Mouse (Mus musculus) thymus, adult 2 months (tissue): Measurements from ENCODE around the gene Fcgr1. TPM values are rescaled to one million over a fixed set of nuclear protein-coding genes. Genes with fewer than 3 reads are reported as not detected.
"Not testable (repeated sequence)": the region's sequence is repeated elsewhere in the genome, so short reads cannot be mapped to it uniquely, and the experiment has no call there.

ENCODE experiments used
- DNase-seq: peaks from one replicate; pipeline ENCODE4 v3.0.0; 2021
- H3K27ac ChIP-seq: fragments of 200-500 bp; 2 replicates; pipeline ENCODE4 v1.5.1; 2012; ENCODE audit warnings: low read length, control low read depth; ENCODE audit not compliant: control insufficient read depth, insufficient read depth
- H3K27me3 ChIP-seq: fragments of 200-500 bp; 2 replicates; pipeline ENCODE4 v1.6.1; 2012; ENCODE audit warnings: mild to moderate bottlenecking, low read length, moderate library complexity, mixed read lengths; ENCODE audit not compliant: control insufficient read depth, insufficient read depth
- H3K36me3 ChIP-seq: fragments of 200-500 bp; 2 replicates; pipeline ENCODE4 v1.6.1; 2012; ENCODE audit warnings: mild to moderate bottlenecking, low read length, moderate library complexity; ENCODE audit not compliant: control insufficient read depth, insufficient read depth
- H3K4me1 ChIP-seq: fragments of 200-500 bp; replicated peaks from 2 replicates; pipeline ENCODE4 v1.6.1; 2012; ENCODE audit warnings: low read length; ENCODE audit not compliant: control insufficient read depth, insufficient read depth
- H3K4me3 ChIP-seq: fragments of 200-500 bp; 2 replicates; pipeline ENCODE4 v1.5.1; 2012; ENCODE audit warnings: mild to moderate bottlenecking, low read length, control low read depth, moderate library complexity; ENCODE audit not compliant: control insufficient read depth, insufficient read depth
- CTCF ChIP-seq: fragments of 200-500 bp; IDR thresholded peaks from 2 replicates; pipeline ENCODE4 v1.5.1; 2012; ENCODE audit warnings: mild to moderate bottlenecking, control low read depth, low read length, moderate library complexity, borderline replicate concordance; ENCODE audit not compliant: control insufficient read depth, poor library complexity, insufficient read depth; ENCODE audit errors: extremely low read depth
- POLR2A ChIP-seq: fragments of 200-500 bp; IDR thresholded peaks from 2 replicates; pipeline ENCODE4 v1.6.1; 2012; ENCODE audit warnings: mild to moderate bottlenecking, low read length, control low read depth, moderate library complexity; ENCODE audit not compliant: control insufficient read depth, poor library complexity, insufficient read depth; ENCODE audit errors: extremely low read depth
- WGBS: fragments of 180-500 bp; shearing (Covaris S2); methylation state at CpG from one replicate; pipeline ENCODE4 v1.1.7; 2018; 5-methylcytosine and 5-hydroxymethylcytosine counted together
- polyA plus RNA-seq: library from polyadenylated mRNA; depleted of rRNA; stranded (reverse); fragments of >200 nt; gene quantifications from 2 replicates; pipeline ENCODE4 v1.2.3, GENCODE M21; 2012

Gene Fcgr1
- polyA plus RNA-seq, 1 experiment = 6.8 TPM

GRCm38 (mm10) chr3:96332000-96332399, 38.2 kb upstream of the Fcgr1 start:
- Histone ChIP-seq H3K4me1 (peaks cover 16% of the 10 kb centered on the region), H3K36me3 (no peaks in the 10 kb centered on the region), H3K4me3 (no peak overlapping the region), H3K27ac (no peak overlapping the region), H3K27me3 (peaks cover 19% of the 10 kb centered on the region)
- 18% methylated on average over 14 of the region's 14 CpGs for WGBS
- no peak for DNase-seq
- TF ChIP-seq POLR2A = no peak
- TF ChIP-seq CTCF = no peak

GRCm38 (mm10) chr3:96331438-96331837, 37.7 kb upstream of the Fcgr1 start:
- H3K27ac ChIP-seq = no peak overlapping the region
- DNase-seq = no peak
- WGBS = 45% methylated on average over 7 of the region's 7 CpGs
- no peak overlapping the region for H3K4me3 ChIP-seq
- peaks cover 16% of the 10 kb centered on the region for H3K4me1 ChIP-seq
- H3K36me3 ChIP-seq = no peaks in the 10 kb centered on the region
- TF ChIP-seq CTCF (no peak), POLR2A (no peak)
- H3K27me3 ChIP-seq = peaks cover 19% of the 10 kb centered on the region

- peaks cover 19% of the 10 kb centered on the region for H3K27me3 ChIP-seq
- peaks cover 16% of the 10 kb centered on the region for H3K4me1 ChIP-seq
- H3K4me3 ChIP-seq = no peak overlapping the region
These were observed 36.8 kb upstream of the Fcgr1 start for GRCm38 (mm10) chr3:96330603-96331002.

GRCm38 (mm10) chr3:96330181-96330580, 36.4 kb upstream of the Fcgr1 start:
- H3K27me3 ChIP-seq = peaks cover 19% of the 10 kb centered on the region
- H3K4me1 ChIP-seq = peaks cover 16% of the 10 kb centered on the region
- no peak overlapping the region for H3K4me3 ChIP-seq
- H3K27ac ChIP-seq = no peak overlapping the region
- 86% methylated on average over 4 of the region's 4 CpGs for WGBS
- TF ChIP-seq CTCF = no peak
- TF ChIP-seq POLR2A = no peak
- no peak for DNase-seq
- H3K36me3 ChIP-seq = no peaks in the 10 kb centered on the region

More at GRCm38 (mm10) chr3:96330603-96331002, 36.8 kb upstream of the Fcgr1 start:
- Histone ChIP-seq H3K36me3 (no peaks in the 10 kb centered on the region), H3K27ac (no peak overlapping the region)
- no peak for DNase-seq
- no peak for TF ChIP-seq CTCF
- 72% methylated on average over 7 of the region's 7 CpGs for WGBS

GRCm38 (mm10) chr3:96328730-96329387, 35.1 kb upstream of the Fcgr1 start:
- Histone ChIP-seq H3K27me3 (peaks cover 13% of the 10 kb centered on the region), H3K4me3 (no peak overlapping the region), H3K27ac (no peak overlapping the region), H3K36me3 (no peaks in the 10 kb centered on the region), H3K4me1 (peaks cover 15% of the 10 kb centered on the region)
- 30% methylated on average over 15 of the region's 15 CpGs for WGBS
- TF ChIP-seq POLR2A (no peak), CTCF (no peak)
- DNase-seq = no peak

GRCm38 (mm10) chr3:96328060-96328729, 34.4 kb upstream of the Fcgr1 start:
- peak; percentile 35 for DNase-seq
- Histone ChIP-seq H3K27me3 (peaks cover 11% of the 10 kb centered on the region), H3K4me3 (peak overlapping the region; percentile 38), H3K4me1 (peaks cover 12% of the 10 kb centered on the region)
- WGBS = 1% methylated on average over 49 of the region's 49 CpGs
- H3K36me3 ChIP-seq, H3K27ac ChIP-seq: not testable (repeated sequence)
